Mouse (Mus musculus) lung, adult 18-20 months (tissue): ENCODE measurements around the gene Lepr.

Experiments
- DNase-seq, 2 experiments: peaks; one replicate each; pipeline ENCODE4 v3.0.0; 2022; ENCODE audit warnings: mixed read lengths in 2 of 2

Gene Lepr

GRCm38 (mm10) chr4:101717367-101718121 lies at the start of gene Lepr:
Gene Lepr (plus strand): TSS chr4:101717404.
- DNase-seq: peak; percentile 37 to 54

GRCm38 (mm10) chr4:101669161-101669560 lies 48.0 kb upstream of the Lepr start:
- no peak for DNase-seq

- no peak for DNase-seq
Measured at GRCm38 (mm10) chr4:101669811-101670210, 47.4 kb upstream of the Lepr start.

GRCm38 (mm10) chr4:101674790-101675189 lies 42.4 kb upstream of the Lepr start:
- DNase-seq: no peak

GRCm38 (mm10) chr4:101675726-101676125 lies 41.5 kb upstream of the Lepr start:
- DNase-seq: peak; percentile 59 to 73

- DNase-seq: no peak
Measured at GRCm38 (mm10) chr4:101682620-101683019, 34.6 kb upstream of the Lepr start.

GRCm38 (mm10) chr4:101683086-101683485 lies 34.1 kb upstream of the Lepr start:
- DNase-seq: no peak

- DNase-seq: no peak
Measured at GRCm38 (mm10) chr4:101684821-101685220, 32.4 kb upstream of the Lepr start.

GRCm38 (mm10) chr4:101686227-101686810 lies 30.9 kb upstream of the Lepr start:
- no peak for DNase-seq

GRCm38 (mm10) chr4:101689241-101689640 lies 28.0 kb upstream of the Lepr start:
- DNase-seq: no peak

- DNase-seq: no peak
Measured at GRCm38 (mm10) chr4:101689645-101690044, 27.6 kb upstream of the Lepr start.

GRCm38 (mm10) chr4:101692892-101693291 lies 24.3 kb upstream of the Lepr start:
- DNase-seq: peak; percentile 57 to 58

- DNase-seq: peak; percentile 67 to 80
Measured at GRCm38 (mm10) chr4:101694529-101694928, 22.7 kb upstream of the Lepr start.

- DNase-seq: no peak
Measured at GRCm38 (mm10) chr4:101697236-101697635, 20.0 kb upstream of the Lepr start.

GRCm38 (mm10) chr4:101699423-101699822 lies 17.8 kb upstream of the Lepr start:
- peak in 1 of 2 experiments; percentile 34 for DNase-seq

GRCm38 (mm10) chr4:101700892-101701640 lies 16.1 kb upstream of the Lepr start:
- DNase-seq: no peak

- DNase-seq: no peak
Measured at GRCm38 (mm10) chr4:101705325-101705724, 11.9 kb upstream of the Lepr start.

- no peak for DNase-seq
Measured at GRCm38 (mm10) chr4:101707234-101707633, 10.0 kb upstream of the Lepr start.

GRCm38 (mm10) chr4:101707953-101708352 lies 9.3 kb upstream of the Lepr start:
- no peak for DNase-seq

GRCm38 (mm10) chr4:101710361-101710760 lies 6.8 kb upstream of the Lepr start:
- no peak for DNase-seq

GRCm38 (mm10) chr4:101711100-101711499 lies 6.1 kb upstream of the Lepr start:
- no peak for DNase-seq

GRCm38 (mm10) chr4:101712563-101712962 lies 4.6 kb upstream of the Lepr start:
- no peak for DNase-seq

- no peak for DNase-seq
Measured at GRCm38 (mm10) chr4:101715302-101715701, 1.9 kb upstream of the Lepr start.

GRCm38 (mm10) chr4:101715805-101716204 lies 1.4 kb upstream of the Lepr start:
- DNase-seq: no peak
